Mouse (Mus musculus) MEL (cell line): ENCODE data around the gene Bap1. TPM values are rescaled to one million over a fixed set of nuclear protein-coding genes. Genes with fewer than 3 reads are reported as not detected.

Experiments used
- DNase-seq: peaks from one replicate; pipeline ENCODE4 v3.0.0; 2011; ENCODE audit warnings: low read depth, low spot score
- H3K27ac ChIP-seq: 2 replicates; pipeline ENCODE4 v1.5.1; 2012; ENCODE audit warnings: low read depth, mild to moderate bottlenecking, control low read depth, low read length, moderate library complexity; ENCODE audit not compliant: control insufficient read depth
- H3K27me3 ChIP-seq, 2 experiments: fragments of 150-350 bp in 1 of 2; sonication (generic) in 1 of 2; 2 replicates each; pipeline ENCODE4 v1.6.1; 2012; ENCODE audit warnings: low read length in 2 of 2, mild to moderate bottlenecking in 2 of 2, improper control_type of control experiment in 1 of 2, moderate library complexity in 1 of 2; ENCODE audit not compliant: insufficient read depth in 2 of 2, control insufficient read depth in 1 of 2
- H3K36me3 ChIP-seq, 2 experiments: 2 replicates each; pipeline ENCODE4 v1.6.1; 2012 to 2014; ENCODE audit warnings: low read length in 2 of 2, improper control_type of control experiment in 1 of 2, inconsistent platforms in 1 of 2, mild to moderate bottlenecking in 1 of 2; ENCODE audit not compliant: insufficient read depth in 2 of 2, control insufficient read depth in 1 of 2
- H3K4me1 ChIP-seq, 2 experiments: fragments of 150-350 bp in 1 of 2; sonication (generic) in 1 of 2; 2 replicates each; pipeline ENCODE4 v1.6.1; 2012; ENCODE audit warnings: low read length in 2 of 2, improper control_type of control experiment in 1 of 2, mild to moderate bottlenecking in 1 of 2; ENCODE audit not compliant: insufficient read depth in 2 of 2, control insufficient read depth in 1 of 2
- H3K4me3 ChIP-seq, 2 experiments: fragments of 150-350 bp in 1 of 2; sonication (generic) in 1 of 2; 2 replicates each; pipeline ENCODE4 v1.5.1; 2012; ENCODE audit warnings: low read depth in 2 of 2, low read length in 2 of 2, mild to moderate bottlenecking in 2 of 2, moderate library complexity in 2 of 2, control low read depth in 1 of 2, improper control_type of control experiment in 1 of 2; ENCODE audit not compliant: control insufficient read depth in 1 of 2, insufficient read depth in 1 of 2
- H3K79me2 ChIP-seq: 2 replicates; pipeline ENCODE4 v1.6.1; 2012; ENCODE audit warnings: mild to moderate bottlenecking, low read length, moderate library complexity; ENCODE audit not compliant: control insufficient read depth, poor library complexity, insufficient read depth
- H3K9ac ChIP-seq: 2 replicates; pipeline ENCODE4 v1.6.1; 2012; ENCODE audit warnings: low read depth, mild to moderate bottlenecking, control low read depth, low read length, moderate library complexity; ENCODE audit not compliant: control insufficient read depth, poor library complexity, severe bottlenecking
- H3K9me3 ChIP-seq: fragments of 150-350 bp; sonication (generic); replicated peaks from 2 replicates; pipeline ENCODE4 v1.6.1; 2012; ENCODE audit warnings: mild to moderate bottlenecking, low read length, improper control_type of control experiment, moderate library complexity; ENCODE audit not compliant: insufficient read depth
- CHD1 ChIP-seq: IDR thresholded peaks from 2 replicates; pipeline ENCODE4 v1.6.1; 2012; ENCODE audit warnings: low read depth, mild to moderate bottlenecking, inconsistent platforms, low read length, improper control_type of control experiment
- ELF1 ChIP-seq: IDR thresholded peaks from 2 replicates; pipeline ENCODE4 v1.6.1; 2014; ENCODE audit warnings: low read depth, mild to moderate bottlenecking, inconsistent platforms, low read length, improper control_type of control experiment, moderate library complexity
- EP300 ChIP-seq, 2 experiments: IDR thresholded peaks; 2 replicates each; pipeline ENCODE4 v1.6.1; 2011; ENCODE audit warnings: improper control_type of control experiment in 2 of 2, low read length in 2 of 2, low read depth in 1 of 2, mild to moderate bottlenecking in 1 of 2
- ETS1 ChIP-seq: IDR thresholded peaks from 2 replicates; pipeline ENCODE4 v1.6.1; 2012; ENCODE audit warnings: low read depth, mild to moderate bottlenecking, inconsistent platforms, low read length, improper control_type of control experiment, moderate library complexity
- HCFC1 ChIP-seq: IDR thresholded peaks from 2 replicates; pipeline ENCODE4 v1.6.1; 2012; ENCODE audit warnings: low read depth, mild to moderate bottlenecking, inconsistent platforms, low read length, improper control_type of control experiment, moderate library complexity
- JUND ChIP-seq: IDR thresholded peaks from 2 replicates; pipeline ENCODE4 v1.6.1; 2011; ENCODE audit warnings: low read depth, mild to moderate bottlenecking, improper control_type of control experiment, low read length
- MAFK ChIP-seq: IDR thresholded peaks from 2 replicates; pipeline ENCODE4 v1.6.1; 2011; ENCODE audit warnings: low read depth, mild to moderate bottlenecking, low read length, improper control_type of control experiment, borderline replicate concordance
- MAZ ChIP-seq: IDR thresholded peaks from 2 replicates; pipeline ENCODE4 v1.6.1; 2012; ENCODE audit warnings: low read depth, mild to moderate bottlenecking, inconsistent platforms, low read length, improper control_type of control experiment
- MEF2A ChIP-seq: IDR thresholded peaks from 2 replicates; pipeline ENCODE4 v1.6.1; 2014; ENCODE audit warnings: low read depth, mild to moderate bottlenecking, inconsistent platforms, low read length, improper control_type of control experiment; ENCODE audit not compliant: poor library complexity, insufficient replicate concordance, severe bottlenecking; ENCODE audit errors: extremely low read depth
- MYB ChIP-seq: IDR thresholded peaks from 2 replicates; pipeline ENCODE4 v1.6.1; 2011; ENCODE audit warnings: mild to moderate bottlenecking, low read depth, low read length, improper control_type of control experiment
- NRF1 ChIP-seq: IDR thresholded peaks from 2 replicates; pipeline ENCODE4 v1.6.1; 2014; ENCODE audit warnings: low read depth, mild to moderate bottlenecking, inconsistent platforms, low read length, improper control_type of control experiment, moderate library complexity; ENCODE audit not compliant: poor library complexity, insufficient read depth, severe bottlenecking
- POLR2AphosphoS2 ChIP-seq: IDR thresholded peaks from 2 replicates; pipeline ENCODE4 v1.6.1; 2011; ENCODE audit warnings: low read length, improper control_type of control experiment
- RAD21 ChIP-seq: IDR thresholded peaks from 2 replicates; pipeline ENCODE4 v1.6.1; 2011; ENCODE audit warnings: mild to moderate bottlenecking, low read depth, low read length, improper control_type of control experiment
- RCOR1 ChIP-seq: IDR thresholded peaks from 2 replicates; pipeline ENCODE4 v1.6.1; 2012; ENCODE audit warnings: low read depth, mild to moderate bottlenecking, inconsistent platforms, low read length, improper control_type of control experiment
- SIN3A ChIP-seq: IDR thresholded peaks from 2 replicates; pipeline ENCODE4 v1.6.1; 2012; ENCODE audit warnings: low read length, improper control_type of control experiment, inconsistent platforms
- TAL1 ChIP-seq: IDR thresholded peaks from 2 replicates; pipeline ENCODE4 v1.6.1; 2012; ENCODE audit warnings: mild to moderate bottlenecking, inconsistent platforms, low read length, moderate library complexity, mixed read lengths
- TBP ChIP-seq: IDR thresholded peaks from 2 replicates; pipeline ENCODE4 v1.8.0; 2011; ENCODE audit warnings: low read depth, low read length, improper control_type of control experiment
- USF2 ChIP-seq, 2 experiments: IDR thresholded peaks; 2 replicates each; pipeline ENCODE4 v1.6.1; 2011 to 2012; ENCODE audit warnings: improper control_type of control experiment in 2 of 2, low read length in 2 of 2, borderline replicate concordance in 1 of 2, inconsistent platforms in 1 of 2, low read depth in 1 of 2, mild to moderate bottlenecking in 1 of 2; ENCODE audit not compliant: insufficient read depth in 1 of 2
- ZKSCAN1 ChIP-seq: IDR thresholded peaks from 2 replicates; pipeline ENCODE4 v1.6.1; 2012; ENCODE audit warnings: low read depth, mild to moderate bottlenecking, inconsistent platforms, low read length, improper control_type of control experiment, moderate library complexity
- ZMIZ1 ChIP-seq: IDR thresholded peaks from 2 replicates; pipeline ENCODE4 v1.6.1; 2012; ENCODE audit warnings: low read depth, mild to moderate bottlenecking, inconsistent platforms, low read length, improper control_type of control experiment, moderate library complexity
- ZNF384 ChIP-seq: IDR thresholded peaks from 2 replicates; pipeline ENCODE4 v1.6.1; 2012; ENCODE audit warnings: low read depth, mild to moderate bottlenecking, inconsistent platforms, low read length, improper control_type of control experiment
- polyA plus RNA-seq, 2 experiments: library from polyadenylated mRNA; stranded (reverse) in 1 of 2; unstranded in 1 of 2; fragments of >175 nt in 1 of 2; fragments of >200 nt in 1 of 2; gene quantifications; 2 replicates each; pipeline versions ENCODE4 v1.2.1 to v1.2.4; 2012; ENCODE audit warnings: low replicate concordance in 2 of 2, low read depth in 1 of 2; ENCODE audit not compliant: insufficient read length in 2 of 2, insufficient read depth in 1 of 2, missing spikeins in 1 of 2
- total RNA-seq: library from RNA; depleted of rRNA; stranded (reverse); fragments of 300-350 nt; gene quantifications from 2 replicates; pipeline ENCODE4 v1.2.3, GENCODE M21; 2012

Gene Bap1
- total and polyA plus RNA-seq, 3 experiments = 85.4 to 177 (median 112) TPM

DNA sequence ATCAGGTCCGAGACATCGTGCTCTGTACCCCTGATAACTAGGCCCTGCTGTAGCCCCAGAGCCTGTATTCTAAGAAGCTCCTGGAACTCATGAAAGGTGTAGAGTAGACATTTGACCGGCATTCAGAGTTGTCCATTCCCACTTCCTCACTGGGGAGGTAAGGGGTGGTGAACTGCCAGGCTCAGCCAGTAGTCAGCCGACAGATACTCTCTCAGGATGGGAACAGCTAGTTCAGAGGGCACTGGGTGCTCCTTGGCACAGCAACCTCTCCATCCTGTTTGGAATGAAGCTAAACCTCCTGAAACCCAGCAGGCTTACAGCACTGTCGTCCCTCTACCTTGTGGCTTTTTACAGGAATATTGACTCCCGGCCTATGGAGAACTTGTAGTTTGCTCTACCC is 39.4 kb upstream of the Bap1 start:
- H3K4me3 ChIP-seq = no peak overlapping the region
- H3K27me3 ChIP-seq = peaks cover 0 to 5% of the 10 kb centered on the region in 2 experiments; a peak in 2 of 4 replicates
- DNase-seq = no peak
- no peaks in the 10 kb centered on the region for H3K79me2 ChIP-seq
- no peaks in the 10 kb centered on the region; a peak in 1 of 4 replicates for H3K36me3 ChIP-seq
- H3K9me3 ChIP-seq = no peaks in the 10 kb centered on the region
- TF ChIP-seq JUND (no peak), RCOR1 (no peak), ELF1 (no peak), TAL1 (no peak), MEF2A (no peak), ETS1 (no peak), SIN3A (no peak), ZMIZ1 (no peak), POLR2AphosphoS2 (no peak), MAZ (no peak), ZNF384 (no peak), NRF1 (no peak), RAD21 (no peak), HCFC1 (no peak), MYB (no peak), ZKSCAN1 (no peak), USF2 (IDR thresholded peaks at IDR 0.05; ENCODE audit: borderline replicate concordance in 1 of 2, insufficient read depth in 1 of 2, low read depth in 1 of 2, low read length in 2 of 2) (no peak)
- no peak overlapping the region for H3K9ac ChIP-seq
- H3K4me1 ChIP-seq = peaks cover 0 to 5% of the 10 kb centered on the region in 2 experiments; a peak in 2 of 4 replicates
- no peak overlapping the region for H3K27ac ChIP-seq

DNA sequence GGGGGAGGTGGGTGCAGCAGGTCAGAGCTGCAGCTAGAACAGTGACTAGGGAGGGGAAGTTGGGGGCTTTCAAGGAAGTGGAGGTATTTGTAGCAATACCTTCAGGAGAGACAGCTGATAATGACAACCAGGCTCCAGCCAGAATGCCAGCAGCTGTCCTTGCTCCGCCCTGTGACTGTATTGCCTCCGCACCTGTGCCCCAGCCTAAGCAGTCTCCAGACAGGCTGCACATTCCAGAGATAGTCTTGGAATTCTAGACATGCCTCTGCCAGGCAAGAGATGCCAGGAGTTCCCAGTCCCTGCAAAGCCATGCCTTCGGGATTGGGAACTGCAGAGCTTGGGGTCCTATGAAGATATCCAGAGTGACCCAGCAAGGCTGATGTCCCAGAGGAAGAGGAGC is 38.8 kb upstream of the Bap1 start:
- H3K9me3 ChIP-seq = no peaks in the 10 kb centered on the region
- peaks cover 0 to 3% of the 10 kb centered on the region in 2 experiments; a peak in 2 of 4 replicates for H3K4me1 ChIP-seq
- no peak for DNase-seq
- TF ChIP-seq HCFC1 (no peak), CHD1 (no peak), MAFK (no peak), ZNF384 (no peak), EP300 (IDR thresholded peaks at IDR 0.05; ENCODE audit: low read depth in 1 of 2, low read length in 2 of 2) (no peak), TBP (no peak)
- no peak overlapping the region for H3K9ac ChIP-seq
- peaks cover 0 to 5% of the 10 kb centered on the region in 2 experiments; a peak in 2 of 4 replicates for H3K27me3 ChIP-seq
- no peaks in the 10 kb centered on the region; a peak in 1 of 4 replicates for H3K36me3 ChIP-seq
- no peak overlapping the region for H3K4me3 ChIP-seq
- H3K79me2 ChIP-seq = no peaks in the 10 kb centered on the region
- H3K27ac ChIP-seq = no peak overlapping the region
